Mouse (Mus musculus) midbrain, postnatal 0 days (tissue): ENCODE data around the gene Nav2. TPM values are rescaled to one million over a fixed set of nuclear protein-coding genes. Genes with fewer than 3 reads are reported as not detected.
A peak's percentile ranks its signal among the peaks of the same experiment; 100 is the strongest.

Source experiments
- ATAC-seq: fragments of 200-750 bp; cut with Nextera tagmentation; 2 replicates; pipeline ENCODE4 v1.8.0; 2017; ENCODE audit warnings: moderate number of reproducible peaks, mild to moderate bottlenecking, moderate TSS enrichment, moderate library complexity; ENCODE audit not compliant: low FRiP score
- DNase-seq: peaks from one replicate; pipeline ENCODE4 v3.0.0-alpha.2; 2015; ENCODE audit warnings: low spot score
- H3K27ac ChIP-seq: fragments of 300-500 bp; sonication (generic); 2 replicates; pipeline ENCODE4 v1.5.1; 2014; ENCODE audit warnings: low read depth, mild to moderate bottlenecking, low read length, mixed read lengths
- H3K27me3 ChIP-seq: fragments of 300-500 bp; sonication (generic); 2 replicates; pipeline ENCODE4 v1.6.1; 2014; ENCODE audit warnings: low read length, control low read depth, mixed read lengths; ENCODE audit not compliant: insufficient read depth
- H3K36me3 ChIP-seq: fragments of 300-500 bp; sonication (generic); 2 replicates; pipeline ENCODE4 v1.6.1; 2014; ENCODE audit warnings: low read length, control low read depth, mixed read lengths; ENCODE audit not compliant: insufficient read depth
- H3K4me1 ChIP-seq: fragments of 300-500 bp; sonication (generic); 2 replicates; pipeline ENCODE4 v1.6.1; 2014; ENCODE audit warnings: mild to moderate bottlenecking, control low read depth, antibody characterized with exemption, low read length, mixed read lengths; ENCODE audit not compliant: insufficient read depth
- H3K4me2 ChIP-seq: fragments of 300-500 bp; sonication (generic); 2 replicates; pipeline ENCODE4 v1.6.1; 2014; ENCODE audit warnings: low read depth, mild to moderate bottlenecking, low read length, mixed read lengths; ENCODE audit not compliant: poor library complexity, severe bottlenecking
- H3K4me3 ChIP-seq: fragments of 300-500 bp; sonication (generic); 2 replicates; pipeline ENCODE4 v1.5.1; 2014; ENCODE audit warnings: low read depth, mild to moderate bottlenecking, low read length, moderate library complexity
- H3K9ac ChIP-seq: fragments of 300-500 bp; sonication (generic); replicated peaks from 2 replicates; pipeline ENCODE4 v1.6.1; 2014; ENCODE audit warnings: mild to moderate bottlenecking, low read length, moderate library complexity, mixed read lengths; ENCODE audit not compliant: poor library complexity, severe bottlenecking
- H3K9me3 ChIP-seq: fragments of 300-500 bp; sonication (generic); 2 replicates; pipeline ENCODE4 v1.6.1; 2016; ENCODE audit warnings: low read length, control low read depth
- CTCF ChIP-seq: IDR thresholded peaks from 2 replicates; pipeline ENCODE4 v1.5.1; 2016; ENCODE audit warnings: antibody characterized with exemption, mild to moderate bottlenecking
- WGBS: fragments of 180-500 bp; shearing (Covaris S2); extraction: QIAGEN DNeasy Blood & Tissue Kit; methylation state at CpG from one replicate; pipeline ENCODE4 v1.1.7; 2014; 5-methylcytosine and 5-hydroxymethylcytosine counted together
- polyA plus RNA-seq: library from polyadenylated mRNA; unstranded; fragments of >200 nt; fragmentation: Nextera tagmentation; extraction: Ambion mirVana; gene quantifications from 2 replicates; pipeline ENCODE4 v1.2.1, GENCODE M21; 2015
- total RNA-seq: library from RNA; depleted of rRNA; stranded (reverse); fragments of >200 nt; gene quantifications from 2 replicates; pipeline ENCODE4 v1.2.3, GENCODE M21; 2014

Gene Nav2
- total and polyA plus RNA-seq, 2 experiments from 2014 or later = 18.3 to 53.8 TPM

DNA sequence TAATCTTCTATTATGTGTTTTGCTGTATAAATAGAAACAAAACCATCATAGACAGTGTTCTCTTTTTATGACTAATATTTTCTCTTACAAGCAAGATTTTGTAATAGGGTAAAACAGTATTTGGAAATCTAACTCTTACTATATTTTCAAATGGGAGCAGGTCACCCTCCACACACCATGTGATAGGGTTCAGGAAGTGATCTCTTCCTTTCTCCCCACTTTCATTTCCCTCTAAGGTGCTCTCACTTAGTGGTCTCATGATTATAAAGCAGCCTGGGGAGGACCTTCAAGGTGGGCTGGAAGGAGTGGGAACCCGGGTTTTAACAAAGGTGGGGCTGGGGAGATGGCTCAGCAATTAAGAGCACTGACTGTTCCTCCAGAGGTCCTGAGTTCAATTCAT is 487.7 kb downstream of the Nav2 start:
- no peaks in the 10 kb centered on the region for H3K27me3 ChIP-seq
- ATAC-seq (no peak), DNase-seq (no peak)
- 84% methylated on average over 1 of the region's 1 CpGs for WGBS
- no peaks in the 10 kb centered on the region for H3K9me3 ChIP-seq
- H3K9ac ChIP-seq = no peak overlapping the region
- no peak overlapping the region for H3K4me3 ChIP-seq
- TF ChIP-seq CTCF = no peak
- no peak overlapping the region for H3K4me2 ChIP-seq
- no peak overlapping the region for H3K27ac ChIP-seq
- 0 out of 2 replicates have a peak, but pooled peaks cover 3% of the 10 kb centered on the region for H3K36me3 ChIP-seq
- H3K4me1 ChIP-seq = peaks cover 18% of the 10 kb centered on the region

GRCm38 (mm10) chr7:49397441-49398003 is 489.0 kb downstream of the Nav2 start:
- no peak overlapping the region for H3K4me2 ChIP-seq
- no peak overlapping the region for H3K9ac ChIP-seq
- H3K4me3 ChIP-seq = no peak overlapping the region
- WGBS = 71% methylated on average over 17 of the region's 17 CpGs
- no peak for TF ChIP-seq CTCF
- H3K36me3 ChIP-seq = 0 out of 2 replicates have a peak, but pooled peaks cover 3% of the 10 kb centered on the region
- no peak overlapping the region for H3K27ac ChIP-seq
- DNase-seq = peak; percentile 44
- no peaks in the 10 kb centered on the region for H3K27me3 ChIP-seq
- H3K9me3 ChIP-seq = no peaks in the 10 kb centered on the region
- no peak for ATAC-seq
- H3K4me1 ChIP-seq = peaks cover 13% of the 10 kb centered on the region

GRCm38 (mm10) chr7:49398020-49398516 is 489.6 kb downstream of the Nav2 start:
- DNase-seq = no peak
- Histone ChIP-seq H3K4me3 (no peak overlapping the region), H3K27ac (no peak overlapping the region), H3K36me3 (0 out of 2 replicates have a peak, but pooled peaks cover 3% of the 10 kb centered on the region), H3K4me2 (no peak overlapping the region), H3K9me3 (no peaks in the 10 kb centered on the region), H3K9ac (no peak overlapping the region), H3K27me3 (no peaks in the 10 kb centered on the region), H3K4me1 (peaks cover 8% of the 10 kb centered on the region)
- no peak for TF ChIP-seq CTCF
- no peak for ATAC-seq
- 77% methylated on average over 7 of the region's 7 CpGs for WGBS

- TF ChIP-seq CTCF = peak; percentile 94
- H3K9ac ChIP-seq = no peak overlapping the region
- no peak overlapping the region for H3K27ac ChIP-seq
- no peak overlapping the region for H3K4me2 ChIP-seq
- H3K27me3 ChIP-seq = no peaks in the 10 kb centered on the region
- ATAC-seq (peak; percentile 52; the same call in 1 of the 2 replicates), DNase-seq (peak; percentile 86)
- no peak overlapping the region for H3K4me3 ChIP-seq
- 44% methylated on average over 2 of the region's 2 CpGs for WGBS
- 0 out of 2 replicates have a peak, but pooled peaks cover 3% of the 10 kb centered on the region for H3K36me3 ChIP-seq
- H3K4me1 ChIP-seq = peaks cover 3% of the 10 kb centered on the region; the same call in 1 of the 2 replicates
- no peaks in the 10 kb centered on the region for H3K9me3 ChIP-seq
Measured at GRCm38 (mm10) chr7:49399314-49399713, 490.8 kb downstream of the Nav2 start.

GRCm38 (mm10) chr7:49400463-49400862 is 491.9 kb downstream of the Nav2 start:
- no peak overlapping the region for H3K4me3 ChIP-seq
- H3K4me1 ChIP-seq = peaks cover 3% of the 10 kb centered on the region; the same call in 1 of the 2 replicates
- H3K9ac ChIP-seq = no peak overlapping the region
- ATAC-seq (no peak), DNase-seq (no peak)
- TF ChIP-seq CTCF = no peak
- no peaks in the 10 kb centered on the region for H3K9me3 ChIP-seq
- H3K4me2 ChIP-seq = no peak overlapping the region
- 92% methylated on average over 19 of the region's 19 CpGs for WGBS
- H3K27ac ChIP-seq = no peak overlapping the region
- H3K27me3 ChIP-seq = no peaks in the 10 kb centered on the region
- 0 out of 2 replicates have a peak, but pooled peaks cover 3% of the 10 kb centered on the region for H3K36me3 ChIP-seq

- Histone ChIP-seq H3K4me2 (no peak overlapping the region), H3K9me3 (no peaks in the 10 kb centered on the region), H3K4me3 (no peak overlapping the region), H3K27ac (no peak overlapping the region), H3K36me3 (0 out of 2 replicates have a peak, but pooled peaks cover 3% of the 10 kb centered on the region), H3K4me1 (peaks cover 2% of the 10 kb centered on the region; the same call in 1 of the 2 replicates), H3K27me3 (no peaks in the 10 kb centered on the region), H3K9ac (no peak overlapping the region)
- 95% methylated on average over 5 of the region's 5 CpGs for WGBS
- no peak for DNase-seq
- ATAC-seq = no peak
- TF ChIP-seq CTCF = no peak
Measured at GRCm38 (mm10) chr7:49402526-49402925, 494.0 kb downstream of the Nav2 start.
